Mouse (Mus musculus) adrenal gland, adult (tissue): ENCODE measurements around the gene Gm6096.
"Not testable (repeated sequence)": the region's sequence is repeated elsewhere in the genome, so short reads cannot be mapped to it uniquely, and the experiment has no call there.

Experiments used
- DNase-seq, 2 experiments: peaks; one replicate each; pipeline ENCODE4 v3.0.0; 2022 to 2023; ENCODE audit warnings: low spot score in 1 of 2; ENCODE audit not compliant: inconsistent age in 2 of 2

Gm6096 gene

GRCm38 (mm10) chr7:34250738-34251137 lies at the start of gene Gm6096:
Gm6096 (plus strand) TSS chr7:34251038.
- no peak for DNase-seq

DNA sequence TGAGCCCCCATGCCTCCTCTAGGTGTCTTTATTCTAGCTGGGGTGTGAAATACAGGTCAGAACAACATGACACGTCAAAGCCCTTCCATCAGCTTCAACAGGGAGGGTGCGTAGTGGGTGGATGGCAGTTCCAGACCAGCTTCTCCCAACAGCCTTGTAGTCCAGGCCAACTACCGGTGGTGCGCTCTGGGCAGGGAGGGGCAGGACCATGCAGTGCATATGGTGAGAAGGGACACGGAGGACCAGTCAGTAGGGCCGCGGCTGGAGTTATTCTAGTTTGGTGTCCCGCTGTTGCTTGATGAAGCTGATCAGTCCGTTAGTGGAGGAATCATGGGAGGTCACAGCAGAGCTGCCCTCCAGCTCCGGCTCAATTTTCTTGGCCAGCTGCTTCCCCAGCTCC lies 48.7 kb upstream of the Gm6096 start:
- DNase-seq = not testable (repeated sequence)

GRCm38 (mm10) chr7:34206331-34206730 lies 44.5 kb upstream of the Gm6096 start:
- no peak for DNase-seq

DNA sequence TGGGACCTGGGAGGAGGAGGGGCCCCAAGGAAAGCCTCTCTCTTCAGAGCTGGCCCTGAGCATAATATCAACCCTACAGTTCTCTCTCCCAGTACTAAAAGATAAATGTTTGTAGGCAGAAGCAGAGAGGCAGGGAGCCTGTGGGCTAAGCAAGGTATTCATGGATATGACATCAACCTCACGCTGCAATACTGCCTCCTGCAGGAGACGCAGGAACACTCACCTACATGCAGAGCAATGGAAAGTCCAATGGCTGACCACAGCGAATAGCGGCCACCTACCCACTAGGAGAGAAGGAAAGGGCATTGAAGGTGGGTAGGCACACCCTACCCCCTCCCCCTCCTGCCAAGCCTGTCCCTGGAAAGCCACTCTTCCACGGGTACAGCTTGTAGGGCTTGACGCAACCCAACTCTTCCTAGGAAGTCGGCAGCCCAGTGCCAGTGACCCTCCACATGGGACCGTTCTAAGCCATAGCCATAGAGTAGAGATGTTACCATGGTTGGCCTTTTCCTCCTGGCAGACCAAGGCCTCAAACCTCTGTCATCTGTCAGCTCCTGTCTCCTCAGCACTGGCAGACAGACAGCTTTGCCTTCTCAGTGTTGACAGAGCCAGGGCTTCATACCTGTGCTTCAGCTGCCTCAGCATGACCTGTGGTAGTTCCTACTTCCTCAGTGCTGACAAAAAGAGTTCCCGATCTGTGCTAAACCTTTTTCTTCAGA lies 42.7 kb upstream of the Gm6096 start:
- DNase-seq = no peak

DNA sequence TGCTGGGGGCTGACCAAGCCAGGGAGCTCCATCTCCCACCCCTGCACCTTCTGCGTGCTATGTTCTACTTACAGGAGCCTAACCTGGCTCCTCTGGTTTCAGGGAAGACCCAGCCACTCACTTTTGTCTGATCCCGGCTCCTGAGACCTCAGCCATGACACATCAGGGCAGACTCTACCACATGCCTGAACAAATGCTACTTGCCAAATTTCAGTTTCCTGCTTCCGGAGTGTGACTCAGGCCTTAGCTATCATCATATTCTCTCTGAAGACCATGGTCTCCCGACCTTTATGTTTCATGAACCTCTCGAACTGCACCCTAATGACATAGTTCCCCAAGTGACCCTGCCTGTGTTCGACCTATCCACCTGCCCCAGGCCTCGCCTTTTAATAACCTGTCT lies 37.6 kb upstream of the Gm6096 start:
- no peak for DNase-seq

DNA sequence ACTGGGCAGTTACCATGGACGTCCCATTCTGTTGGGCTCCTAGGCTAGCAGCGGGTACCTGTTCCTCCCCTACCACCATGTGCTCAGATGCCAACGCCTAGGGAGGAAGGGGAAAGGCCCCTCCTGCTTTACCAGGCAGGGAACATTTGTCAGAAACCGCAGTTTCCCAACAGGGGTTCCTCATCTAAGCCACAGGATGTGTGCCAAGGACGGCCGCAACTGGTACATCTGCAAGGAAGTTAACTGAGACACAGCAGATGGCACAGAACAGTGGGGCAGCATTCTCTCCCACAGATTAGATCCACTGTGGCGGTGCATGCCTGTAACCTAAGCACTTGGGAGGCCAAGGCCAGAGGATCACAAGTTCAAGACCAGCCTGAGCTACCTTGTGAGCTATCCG lies 36.2 kb upstream of the Gm6096 start:
- no peak for DNase-seq

- no peak for DNase-seq
These were observed 35.4 kb upstream of the Gm6096 start for GRCm38 (mm10) chr7:34215481-34215880.

DNA sequence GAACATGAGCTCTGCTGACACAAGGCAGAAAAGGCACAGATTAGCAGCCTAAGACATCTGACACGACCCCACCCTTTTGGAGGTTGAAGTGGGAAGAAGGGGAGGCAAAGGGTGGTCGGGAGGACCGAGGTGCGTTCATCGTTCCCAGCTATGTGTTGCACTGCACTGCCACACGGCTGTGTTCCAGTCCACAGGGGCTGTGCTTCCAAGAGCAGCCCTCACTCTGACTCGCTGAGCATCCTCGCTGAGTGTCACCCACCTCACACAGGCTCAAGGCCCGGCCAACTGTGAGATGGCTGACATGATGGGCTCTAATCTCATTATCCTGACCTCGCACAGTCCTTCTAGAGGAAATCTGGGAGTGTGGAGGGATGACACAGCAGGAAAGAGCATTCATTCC lies 34.4 kb upstream of the Gm6096 start:
- no peak for DNase-seq

DNA sequence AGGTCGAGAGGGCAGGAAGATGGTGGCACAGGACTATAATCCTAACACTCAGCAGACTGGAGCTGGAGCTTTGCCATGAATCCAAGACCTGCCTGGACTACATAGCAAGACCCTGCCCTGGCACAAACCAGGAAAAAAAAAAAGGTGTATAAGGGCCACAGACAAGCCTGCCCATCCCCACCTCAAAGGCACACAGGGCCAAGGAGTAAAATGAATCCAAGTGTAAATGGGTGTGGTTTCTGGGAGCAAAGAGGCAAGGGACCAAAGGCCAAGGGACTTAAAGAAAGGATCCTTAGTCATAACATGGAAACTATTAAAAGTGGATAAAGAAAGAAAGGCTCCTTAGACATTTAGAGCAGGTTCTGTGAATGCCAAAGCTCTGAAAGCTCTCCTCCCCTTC lies 32.3 kb upstream of the Gm6096 start:
- DNase-seq = no peak

DNA sequence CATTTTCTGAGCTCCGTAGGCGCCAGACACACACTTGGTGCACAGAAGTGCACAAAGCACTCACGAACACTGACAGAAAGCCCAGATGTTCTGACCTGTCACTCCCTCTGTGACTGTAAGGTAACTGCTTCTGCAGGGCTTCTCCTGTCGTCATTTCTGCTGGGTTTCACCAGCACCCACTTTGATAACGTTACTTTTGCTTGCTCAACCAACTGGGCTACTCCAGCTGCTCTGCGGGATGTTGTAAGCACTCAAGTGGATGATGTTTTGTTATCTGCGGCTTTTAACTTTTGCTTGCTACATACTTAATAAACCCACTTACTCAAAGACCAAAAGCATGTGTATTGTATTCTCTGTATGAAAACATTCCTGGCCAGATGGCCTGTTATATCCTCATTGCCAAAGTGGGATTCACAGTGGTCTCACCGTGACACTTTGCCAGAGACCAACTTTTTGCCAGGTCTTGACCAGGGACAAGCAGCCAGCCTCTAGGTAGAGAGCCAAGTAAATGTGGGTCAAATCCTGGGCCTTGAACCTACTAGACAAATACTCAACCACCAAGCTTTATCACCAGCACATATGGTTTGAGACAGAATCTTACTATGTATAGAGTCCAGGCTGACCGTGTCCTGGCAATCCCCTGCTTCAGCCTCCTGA lies 29.1 kb upstream of the Gm6096 start:
- no peak for DNase-seq

DNA sequence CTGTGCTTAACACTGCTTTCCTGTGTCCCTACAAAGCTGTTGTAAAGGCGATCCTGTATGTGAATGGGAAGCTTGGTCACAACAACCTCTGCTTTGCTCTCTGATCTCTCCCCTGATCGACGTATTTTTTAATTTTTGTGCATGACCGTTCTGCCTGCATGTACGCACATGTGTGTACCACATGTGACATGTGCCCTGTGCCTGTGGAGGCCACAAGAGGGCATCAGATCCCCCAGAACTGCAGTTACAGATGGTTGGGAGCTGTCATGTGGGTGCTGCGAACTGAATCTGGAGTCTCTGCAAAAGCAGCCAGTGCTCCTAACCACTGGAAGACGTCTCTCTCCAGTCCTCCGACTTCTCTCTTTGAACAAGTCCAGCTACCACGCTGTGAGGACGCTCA lies 28.5 kb upstream of the Gm6096 start:
- no peak for DNase-seq

- DNase-seq = peak in 1 of 2 experiments; percentile 62
These were observed 26.5 kb upstream of the Gm6096 start for GRCm38 (mm10) chr7:34224308-34224707.

DNA sequence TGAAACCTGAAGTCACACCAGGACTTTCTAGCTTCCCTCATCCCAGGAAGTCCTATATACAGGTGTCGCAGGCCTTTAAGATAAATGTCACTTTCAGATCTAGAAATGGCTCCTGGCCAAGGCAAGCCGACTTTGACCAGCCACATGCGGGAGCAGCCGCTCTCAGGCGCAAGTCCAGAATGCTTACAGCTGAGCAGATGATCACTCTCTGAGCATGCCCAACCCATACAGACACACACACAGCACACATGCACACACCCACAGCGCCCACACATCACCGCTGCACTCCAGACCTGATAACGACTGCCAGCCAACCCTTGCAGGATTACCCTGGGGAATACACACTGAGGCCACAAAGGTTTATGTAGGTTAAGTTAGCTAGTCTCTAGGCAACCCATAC lies 24.8 kb upstream of the Gm6096 start:
- DNase-seq = no peak

DNA sequence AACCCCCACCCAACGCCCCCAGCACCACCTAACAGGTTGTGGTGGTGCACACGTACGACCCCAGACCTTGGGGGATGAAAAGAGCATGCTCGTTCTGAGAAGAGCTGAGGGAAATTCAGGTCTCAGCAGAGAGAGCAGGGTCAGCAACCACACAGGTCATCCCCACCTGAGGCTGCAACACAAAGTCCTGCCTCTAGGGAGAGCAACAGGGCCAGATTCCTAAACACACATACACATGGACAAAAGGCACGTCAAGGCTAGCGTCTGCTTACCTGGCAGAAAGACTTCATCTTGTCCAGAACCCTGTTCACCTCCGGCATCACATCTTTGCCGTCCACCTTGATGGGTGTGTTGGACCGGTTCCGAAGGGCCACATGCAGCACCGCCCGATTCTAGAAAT lies 24.0 kb upstream of the Gm6096 start:
- no peak for DNase-seq

DNA sequence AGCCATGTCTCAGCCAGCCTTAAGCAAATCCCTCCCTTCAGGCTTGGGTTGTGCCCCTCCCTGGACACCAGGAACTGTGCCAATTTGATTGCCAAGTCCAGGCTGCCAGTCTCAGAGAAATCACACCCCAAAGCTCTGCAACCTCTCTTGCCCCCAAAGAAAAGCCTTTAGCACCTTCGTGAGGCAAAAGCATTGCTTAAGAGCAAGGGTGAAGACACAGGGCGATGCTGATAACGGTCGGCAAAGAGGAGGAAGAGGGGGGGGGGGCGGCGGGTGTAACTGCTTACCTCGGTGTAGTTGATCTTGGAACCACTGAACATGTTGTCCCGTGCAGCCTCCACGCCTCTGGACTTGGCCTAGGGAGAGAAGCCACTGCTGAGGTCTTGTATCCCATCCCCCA lies 22.2 kb upstream of the Gm6096 start:
- DNase-seq = no peak

DNA sequence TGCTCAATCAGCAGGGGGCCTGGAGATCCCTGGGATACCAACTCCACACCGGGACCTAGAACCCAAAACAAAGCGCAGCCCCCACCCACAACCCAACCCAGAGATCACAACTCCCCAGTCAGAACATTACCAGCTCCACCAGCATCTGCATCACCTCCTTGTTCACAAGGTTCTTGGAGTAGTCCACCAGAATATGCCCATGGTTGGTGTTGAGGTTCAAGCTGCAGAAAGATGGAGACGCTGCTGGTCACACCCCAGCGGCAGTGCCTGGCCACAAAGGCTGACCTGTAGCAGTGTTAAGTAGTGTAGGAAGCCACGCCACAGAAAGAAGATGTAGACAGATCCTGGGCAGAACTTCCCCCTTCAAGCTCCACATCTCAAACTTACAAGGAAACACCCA lies 21.7 kb upstream of the Gm6096 start:
- no peak for DNase-seq

GRCm38 (mm10) chr7:34229691-34230111 lies 21.1 kb upstream of the Gm6096 start:
- DNase-seq = peak; percentile 70 to 88

- DNase-seq = peak; percentile 86 to 92
These were observed 20.7 kb upstream of the Gm6096 start, which contains the start of gene Gpi1 for GRCm38 (mm10) chr7:34230116-34230515. Gpi1 (minus strand) TSS chr7:34230336.

GRCm38 (mm10) chr7:34232785-34233725 lies 17.8 kb upstream of the Gm6096 start:
- DNase-seq = peak in 1 of 2 experiments; percentile 56

DNA sequence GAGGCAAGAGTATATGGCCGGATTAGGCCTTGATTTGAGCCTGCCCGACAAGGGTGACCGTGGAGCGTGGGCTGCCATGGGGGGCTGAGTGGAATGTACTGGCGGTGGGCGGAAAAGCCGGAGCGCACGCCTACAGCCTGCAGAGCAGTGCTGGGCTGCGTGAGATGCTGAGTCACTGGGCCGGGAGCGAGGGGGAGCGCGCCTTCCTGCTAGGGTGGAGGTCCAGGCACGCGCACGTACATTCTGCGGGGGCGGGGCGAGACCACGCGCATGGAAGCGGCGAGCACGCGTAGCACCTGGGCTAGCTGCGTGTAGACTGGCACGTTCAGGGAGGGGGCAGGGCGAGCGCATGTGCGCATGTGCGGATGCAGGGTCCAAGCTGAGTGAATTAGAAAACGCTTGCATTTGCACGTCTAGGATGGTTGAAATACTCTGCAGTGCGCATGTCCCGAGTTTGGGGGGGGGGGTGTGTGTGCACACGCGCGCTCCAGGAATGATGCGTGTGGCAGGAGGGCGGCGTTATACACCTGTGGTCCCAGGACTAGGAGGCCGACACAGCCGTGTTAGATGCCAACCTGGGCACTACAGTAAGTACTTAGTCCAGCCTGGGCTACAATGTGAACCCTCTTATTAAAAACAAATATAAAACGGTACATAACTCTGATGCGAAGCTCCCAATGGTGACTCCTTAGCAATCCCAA lies 16.8 kb upstream of the Gm6096 start:
- DNase-seq = peak; percentile 100
